Mouse (Mus musculus): ENCODE measurements at regions not wholly inside any gene's neighbourhood (a gene's known extent, or its start where the extent isn't known, plus 50 kb on each side); places are given as distances from the start of the nearest gene placed in this dataset.

DNA sequence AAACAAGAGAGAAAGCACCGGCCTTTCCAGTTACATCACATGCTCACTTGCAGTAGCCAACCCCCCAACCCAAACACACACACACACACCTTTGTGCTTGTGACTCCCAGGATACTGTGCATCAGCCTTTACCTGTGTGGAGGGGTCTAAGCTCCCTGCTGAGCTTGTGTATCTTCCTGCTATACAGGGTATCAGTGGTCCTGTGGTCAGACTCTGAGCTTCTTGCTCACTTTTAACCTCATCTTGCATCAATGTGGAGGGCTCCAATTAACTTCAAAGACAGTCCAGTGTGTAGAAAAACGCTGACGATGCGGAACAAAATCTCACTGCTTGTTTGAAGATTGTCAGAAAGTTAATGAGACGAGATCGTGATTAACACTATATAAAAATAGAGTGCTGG, 71.4 kb upstream of the Gypa start:
- DNase-seq (ENCODE audit: low spot score in 2 of 2) = no peak

DNA sequence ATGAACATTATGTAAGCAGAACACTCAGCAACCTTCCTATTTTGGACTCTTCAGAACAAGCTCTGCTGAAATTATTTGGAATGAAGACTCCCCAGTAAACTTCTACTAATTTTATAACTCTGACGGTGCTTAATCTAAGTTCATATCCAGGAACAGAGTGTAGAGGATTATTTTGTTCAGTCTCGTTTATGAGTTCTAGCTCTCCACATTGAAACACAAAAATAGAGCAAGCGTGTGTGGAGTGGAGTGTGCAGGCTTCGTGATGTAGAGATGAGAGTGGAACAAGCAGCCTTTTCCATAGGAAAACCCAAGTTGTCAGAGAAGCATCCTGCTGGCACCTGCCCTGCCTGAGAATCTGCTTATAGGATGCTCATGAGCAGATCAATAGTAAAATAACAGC, 77.5 kb upstream of the Gypa start:
- no peak for DNase-seq (ENCODE audit: low spot score in 2 of 2)

DNA sequence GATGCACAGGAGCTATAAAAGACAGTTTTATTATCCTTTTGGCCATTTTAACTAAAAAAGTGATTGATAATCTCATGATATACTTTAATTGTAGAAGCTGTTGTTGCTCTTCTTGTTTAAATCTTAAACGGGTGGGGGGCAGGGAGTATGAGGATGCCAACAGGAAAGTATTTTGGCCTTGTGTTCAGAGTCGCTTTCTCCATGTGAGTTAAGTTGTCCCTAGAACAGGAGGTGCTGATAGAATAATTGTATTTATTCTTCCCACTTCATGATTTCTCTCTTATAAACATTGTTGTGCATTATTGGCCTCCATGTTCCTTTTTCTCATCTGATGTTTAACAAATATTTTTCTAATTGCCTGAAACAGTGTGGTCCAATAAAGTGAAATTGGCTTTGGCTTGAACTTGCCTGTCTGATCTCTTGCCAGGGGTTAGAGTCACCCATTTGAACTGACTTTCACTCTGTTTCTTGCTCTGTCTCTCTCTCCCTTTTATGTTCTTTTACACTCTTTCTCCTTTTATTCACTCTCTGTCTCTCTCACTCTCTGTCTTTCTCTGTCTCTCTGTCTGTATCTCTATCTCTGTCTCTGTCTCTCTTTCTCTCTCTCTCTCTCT, 93.9 kb upstream of the Gypa start:
- no peak for DNase-seq (ENCODE audit: low spot score in 2 of 2)

DNA sequence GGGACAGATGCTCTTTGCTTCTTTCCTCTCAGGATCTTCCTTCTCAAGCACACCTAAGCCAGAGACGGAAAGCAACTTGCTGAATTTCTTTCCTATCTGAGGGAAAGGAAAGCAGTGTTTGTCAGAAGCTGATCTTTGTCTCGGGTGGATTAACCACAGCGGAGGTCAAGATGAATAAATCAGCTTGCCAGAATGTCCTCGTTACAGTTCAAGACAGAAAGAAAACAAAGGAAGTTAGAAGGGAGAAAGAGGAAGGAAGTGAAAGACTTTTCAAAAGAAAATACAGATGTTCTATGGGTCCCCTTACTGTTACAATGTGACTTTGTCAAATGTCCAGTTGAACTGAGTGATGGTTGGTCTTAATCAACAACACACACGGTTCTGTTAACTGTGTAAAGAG, 98.6 kb upstream of the Gypa start:
- no peak for DNase-seq (ENCODE audit: low spot score in 2 of 2)

DNA sequence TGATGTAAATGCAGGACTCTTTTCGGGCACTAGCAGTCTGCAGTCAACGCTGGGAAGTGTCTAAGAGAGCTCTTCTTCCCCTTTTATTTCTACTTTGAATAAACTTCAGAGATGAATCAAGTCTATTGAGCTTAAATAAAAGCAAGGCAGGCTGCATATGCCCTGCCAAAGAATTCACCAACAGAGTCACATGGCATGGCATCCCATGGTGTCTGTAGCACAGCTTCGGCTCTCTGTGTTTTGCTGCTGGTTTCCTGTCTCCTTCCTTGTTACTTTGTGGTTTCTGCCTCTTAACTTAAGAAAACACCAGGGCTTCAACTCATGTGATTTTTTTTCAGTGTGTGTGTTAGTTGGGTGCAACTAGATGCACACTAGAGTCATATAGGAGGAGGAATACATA, 100.5 kb upstream of the Gypa start:
- no peak for DNase-seq (ENCODE audit: low spot score in 2 of 2)

DNA sequence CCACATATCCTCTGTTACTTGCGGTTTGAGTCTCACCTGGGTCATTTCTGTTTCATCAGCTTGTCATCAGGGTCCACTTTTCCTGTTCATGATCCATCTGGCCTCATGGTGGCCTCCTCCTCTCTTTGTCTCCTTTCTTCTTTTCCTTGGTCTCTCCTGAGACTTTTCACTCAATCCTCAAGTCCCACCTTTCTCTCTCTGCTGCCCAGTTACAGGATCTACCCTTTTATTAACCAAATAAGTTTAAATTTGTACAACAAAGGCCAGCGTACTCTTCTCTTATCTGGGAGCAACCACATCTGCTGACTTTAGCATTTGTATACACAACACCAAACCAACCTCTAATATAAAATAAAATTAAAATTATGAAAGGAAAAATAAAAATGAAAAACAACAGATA, 124.4 kb upstream of the Gypa start:
- DNase-seq (ENCODE audit: low spot score in 2 of 2) = no peak

DNA sequence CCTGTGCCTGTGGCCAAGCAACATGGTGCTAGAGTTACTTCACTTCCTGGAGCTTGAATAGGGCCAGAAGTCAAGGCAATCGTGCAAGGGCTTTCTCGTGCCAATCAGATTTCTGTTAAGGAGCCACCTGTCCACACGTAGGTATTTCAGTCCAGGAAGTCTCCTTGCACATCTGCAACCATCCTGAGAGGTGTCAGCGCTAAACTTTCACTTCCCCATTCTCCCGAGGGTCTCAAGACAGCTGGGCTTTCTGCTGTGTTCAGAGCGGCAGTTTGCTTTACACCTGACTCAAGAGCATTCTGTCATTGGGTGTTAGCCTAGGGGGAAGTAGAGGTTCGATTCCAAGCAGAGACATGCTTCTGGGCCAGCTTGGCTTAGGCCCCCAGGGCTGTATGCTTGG, 129.5 kb upstream of the Gypa start:
- no peak for DNase-seq (ENCODE audit: low spot score in 2 of 2)

DNA sequence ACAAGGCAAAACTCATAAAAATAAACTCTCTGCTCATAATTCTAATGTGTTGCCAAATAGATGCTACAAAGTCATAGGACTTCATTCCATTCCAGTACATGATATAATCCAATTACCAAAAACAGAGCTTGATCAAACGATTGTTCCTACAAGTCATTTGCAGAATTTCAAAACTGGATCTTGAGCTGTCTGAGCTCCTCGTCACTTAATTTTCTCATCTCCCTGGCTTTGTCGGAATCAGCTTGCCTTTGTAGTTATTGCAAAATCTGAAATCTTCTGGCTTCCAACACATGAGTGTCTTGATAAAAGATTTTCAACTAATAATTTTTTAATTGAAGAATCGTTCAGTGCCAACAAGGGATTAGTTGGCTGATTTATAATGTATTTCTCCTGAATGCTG, 150.3 kb upstream of the Gypa start:
- DNase-seq (ENCODE audit: low spot score in 2 of 2) = no peak

DNA sequence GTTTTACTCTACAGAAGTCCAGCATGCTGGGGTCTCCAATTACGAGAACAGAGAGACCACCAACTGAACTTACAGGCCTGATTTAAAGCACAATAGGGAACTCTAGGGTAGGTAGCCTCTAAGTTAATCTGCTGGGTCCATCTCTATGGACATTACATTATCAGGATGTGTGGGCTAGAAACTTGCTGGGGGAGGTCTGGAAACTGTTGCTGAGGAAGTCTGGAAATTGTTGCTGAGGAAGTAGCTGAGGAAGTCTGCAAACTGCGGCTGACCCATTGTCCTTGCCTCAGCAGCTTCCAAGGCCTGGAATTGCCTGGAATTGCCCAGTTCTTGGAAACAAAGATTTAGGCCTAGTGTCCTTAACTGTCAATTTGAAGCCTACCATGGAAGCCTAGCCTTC, 155.7 kb upstream of the Gypa start:
- DNase-seq (ENCODE audit: low spot score in 2 of 2) = no peak

DNA sequence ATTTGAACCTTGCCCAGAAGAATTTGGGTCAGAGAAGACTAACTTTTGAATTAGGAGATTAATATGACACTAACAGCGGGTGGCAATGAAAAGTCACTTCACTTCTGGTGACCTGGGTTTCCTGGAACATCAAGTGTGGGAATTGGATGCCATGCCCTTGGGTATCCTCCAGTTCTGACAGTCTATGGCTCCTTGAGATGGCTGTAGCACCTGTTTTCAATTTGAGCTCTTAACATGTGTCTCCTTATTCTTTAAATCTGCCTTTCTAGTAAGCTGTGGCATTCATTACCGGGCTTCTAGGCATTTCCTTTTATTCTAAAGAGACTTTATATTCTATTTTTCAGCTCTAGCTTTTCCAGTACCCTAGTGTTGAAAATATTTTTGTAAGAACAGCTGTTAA, 164.9 kb upstream of the Gypa start:
- no peak for DNase-seq (ENCODE audit: low spot score in 2 of 2)

DNA sequence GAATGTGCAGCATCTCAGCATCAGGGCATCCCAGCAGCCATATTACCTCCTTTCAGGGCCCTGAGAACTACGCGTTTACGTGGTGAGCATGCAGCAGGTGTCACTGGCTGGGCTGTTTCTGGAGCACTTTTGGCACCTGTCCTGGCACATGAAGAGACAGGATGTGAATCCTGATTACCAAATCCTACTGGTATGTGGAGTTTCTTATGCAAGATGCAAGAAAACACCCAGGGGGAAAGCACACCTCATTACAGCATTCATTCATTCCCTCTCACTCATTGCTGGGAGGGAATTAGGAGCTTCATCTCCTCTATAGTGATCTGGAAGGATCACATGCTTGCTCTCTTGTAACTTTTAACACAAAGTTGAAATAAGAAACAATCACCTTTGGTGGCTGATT, 167.7 kb upstream of the Gypa start:
- DNase-seq (ENCODE audit: low spot score in 2 of 2) = no peak

DNA sequence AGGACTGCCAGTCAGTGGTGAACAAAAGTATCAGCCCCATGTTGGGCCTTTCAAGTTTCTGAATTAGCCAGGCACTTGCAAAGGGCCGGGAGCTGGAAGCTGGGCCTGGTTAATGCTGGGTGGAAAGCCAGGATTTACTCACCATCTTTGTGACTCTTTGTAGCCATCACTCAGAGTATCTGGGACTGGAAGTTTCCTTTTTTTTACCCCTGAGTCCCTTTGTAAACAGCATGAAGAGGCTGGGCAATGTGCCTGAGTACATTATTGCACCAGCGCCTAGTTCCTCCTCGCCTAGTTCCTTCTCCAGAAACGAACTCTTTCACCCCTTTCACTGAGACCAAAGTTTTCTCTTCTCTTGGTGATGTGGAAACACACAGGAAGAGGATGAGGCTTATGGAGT, 168.4 kb upstream of the Gypa start:
- no peak for DNase-seq (ENCODE audit: low spot score in 2 of 2)

DNA sequence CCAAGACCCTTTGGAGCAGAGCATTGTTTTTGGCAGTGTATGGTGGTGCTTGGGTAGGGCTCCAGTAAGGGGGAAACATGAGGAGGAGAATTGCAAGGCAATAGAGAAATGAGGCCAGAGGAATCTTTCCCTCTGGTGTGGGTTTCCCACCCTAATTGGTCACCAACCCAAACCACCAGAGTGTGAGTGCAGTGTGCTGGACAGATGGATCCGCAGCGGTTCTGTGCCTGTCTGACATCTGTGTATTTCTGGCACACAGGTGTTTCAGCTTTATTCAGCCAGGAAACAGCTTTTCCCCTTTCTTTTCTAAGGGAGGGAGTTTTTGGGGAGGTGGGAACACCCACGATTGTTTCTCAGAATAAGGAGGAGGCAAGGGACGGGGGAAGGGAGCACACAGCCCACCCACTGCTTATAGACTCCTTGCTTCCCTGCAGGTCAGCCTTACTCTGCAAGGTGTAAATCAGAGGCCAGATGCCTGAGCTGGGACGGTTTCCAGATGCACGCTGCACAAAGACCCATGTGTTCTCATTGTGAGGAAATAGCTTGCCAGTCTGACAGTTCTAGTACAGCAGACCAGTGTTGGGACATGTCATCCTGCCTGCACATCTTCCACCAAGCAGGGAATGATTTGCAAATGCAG, 175.2 kb upstream of the Gypa start:
- no peak for DNase-seq (ENCODE audit: low spot score in 2 of 2)

DNA sequence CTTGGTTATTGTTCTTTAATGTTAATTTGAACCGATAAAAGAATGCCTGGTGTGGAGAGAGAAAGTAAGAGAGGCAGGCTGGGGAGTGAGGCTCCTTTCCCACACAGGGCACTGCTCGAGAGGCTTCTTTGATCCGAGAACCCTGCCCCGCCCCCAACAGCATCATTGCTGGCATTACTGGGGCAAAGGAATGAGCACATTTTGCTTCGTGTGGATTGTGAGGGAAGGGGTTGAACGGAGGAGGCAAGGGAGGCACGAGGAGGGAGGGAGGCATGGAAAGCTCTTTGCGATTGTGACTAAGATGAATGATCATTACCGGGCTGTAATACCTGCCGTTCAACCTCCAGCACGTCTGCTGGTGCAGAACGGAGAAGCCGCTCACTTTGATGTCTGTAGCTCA, 178.2 kb upstream of the Gypa start:
- DNase-seq (ENCODE audit: low spot score in 2 of 2) = peak; percentile 15 to 24

DNA sequence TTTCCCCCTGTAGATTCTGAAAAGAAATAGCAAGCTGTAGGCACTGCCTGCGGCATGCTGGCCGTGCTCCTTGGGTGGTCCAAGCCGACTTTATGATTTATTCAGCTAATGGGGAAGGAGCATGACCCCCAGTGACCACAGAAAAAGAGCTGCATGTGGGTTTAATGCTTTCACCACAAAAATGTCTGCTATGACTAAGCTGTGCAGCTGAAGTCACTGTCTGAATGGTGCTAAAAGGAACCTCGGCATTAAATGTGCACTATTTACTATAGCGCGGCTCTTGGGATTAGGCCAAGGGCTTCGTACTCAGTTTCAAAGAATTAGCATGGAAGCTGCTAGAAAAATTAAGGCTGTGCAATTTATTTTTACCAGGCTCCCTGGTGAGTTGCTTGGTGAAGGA, 178.8 kb upstream of the Gypa start:
- DNase-seq (ENCODE audit: low spot score in 2 of 2) = no peak

DNA sequence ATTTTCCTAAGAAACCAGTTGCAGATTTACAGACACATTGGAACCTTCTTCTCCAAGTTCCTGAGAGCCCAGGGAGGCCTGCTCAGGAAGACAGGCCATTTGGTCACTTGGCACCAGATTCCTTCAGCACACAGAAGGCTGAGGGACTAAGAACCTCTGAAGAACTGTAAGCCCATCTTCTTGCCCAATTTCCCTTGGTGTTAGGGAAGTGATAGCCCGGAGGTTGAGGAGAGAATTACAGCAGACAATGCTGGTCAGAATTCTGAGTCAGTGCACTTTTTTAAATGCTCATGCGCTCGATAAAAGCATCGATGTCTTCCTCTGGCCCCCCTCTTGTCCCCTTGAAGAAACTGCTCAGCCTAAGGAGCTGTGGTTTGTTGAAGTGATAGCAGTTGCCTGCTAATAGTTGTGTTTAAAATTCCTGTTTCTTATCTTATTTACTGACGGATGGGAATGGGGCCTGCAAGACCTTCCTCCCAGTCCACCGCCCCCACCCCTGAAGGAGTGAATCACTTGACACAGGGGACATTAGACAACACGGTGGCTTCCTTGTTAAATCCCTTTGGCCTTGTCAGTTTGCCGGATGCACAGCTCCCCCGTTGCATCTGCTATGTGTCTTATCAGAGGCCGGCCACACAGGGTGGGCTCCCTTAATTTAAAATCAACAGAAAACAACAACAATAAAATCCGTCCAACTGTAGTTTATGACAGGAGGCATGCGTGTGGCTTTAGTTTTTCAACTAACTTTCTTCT, 179.5 kb upstream of the Gypa start:
- no peak for DNase-seq (ENCODE audit: low spot score in 2 of 2)

DNA sequence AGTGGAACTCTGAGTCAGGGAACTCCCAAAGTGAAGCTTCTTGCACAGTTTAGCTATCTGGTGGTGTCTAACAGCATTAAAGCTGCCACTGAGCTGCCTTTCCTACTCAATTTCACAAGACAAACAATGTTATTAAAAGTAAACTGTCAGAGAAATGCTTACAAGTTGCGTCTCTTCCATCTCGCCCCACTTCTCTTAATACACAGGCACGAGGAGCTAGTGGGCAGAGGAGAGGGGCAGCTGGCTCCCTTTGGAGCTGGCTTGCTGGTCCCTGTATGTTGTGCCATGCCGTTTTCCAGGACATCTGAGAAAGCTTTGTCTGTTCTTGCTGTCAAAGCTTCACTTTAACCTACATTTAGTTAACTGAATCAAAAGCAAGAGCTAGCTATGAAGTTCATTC, 185.8 kb upstream of the Gypa start:
- no peak for DNase-seq (ENCODE audit: low spot score in 2 of 2)

DNA sequence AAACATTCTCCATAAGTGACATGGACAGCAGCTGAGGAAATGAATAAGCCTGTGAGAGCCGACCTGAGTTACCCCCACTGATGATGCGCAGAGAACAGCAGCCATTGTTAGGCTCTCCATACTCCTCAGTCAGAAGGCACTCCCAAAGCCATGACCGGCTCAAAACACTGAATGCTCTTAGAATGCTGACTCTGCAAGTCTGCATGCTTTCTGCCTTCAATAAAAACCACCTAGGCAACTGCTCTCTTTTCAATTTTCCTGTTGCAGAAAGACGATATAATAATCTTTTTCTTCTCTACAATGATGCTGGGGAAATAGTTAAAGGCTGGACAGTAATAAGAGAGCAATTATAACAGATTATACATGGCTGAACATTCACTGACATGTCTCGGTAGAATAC, 195.0 kb upstream of the Gypa start:
- no peak for DNase-seq (ENCODE audit: low spot score in 2 of 2)

DNA sequence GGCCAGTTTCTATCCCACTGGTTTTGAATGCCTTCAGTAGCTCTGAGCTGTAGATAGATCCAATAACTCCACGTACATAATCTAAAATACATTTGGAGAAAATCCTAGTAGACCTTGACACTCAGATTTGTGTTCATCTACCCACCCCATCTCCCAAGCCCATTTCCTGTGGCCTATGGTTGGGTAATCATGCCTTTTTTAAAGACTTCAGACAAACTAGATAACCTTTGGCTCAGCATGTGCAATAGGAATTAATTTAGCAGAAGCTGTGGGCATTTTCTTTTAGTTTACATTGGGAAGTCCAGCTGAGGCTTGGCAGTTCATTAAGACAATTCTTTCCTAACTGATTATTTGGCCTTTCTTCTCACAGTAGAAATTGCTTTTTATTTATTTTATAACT, 203.3 kb upstream of the Gypa start:
- DNase-seq (ENCODE audit: low spot score in 2 of 2) = no peak

DNA sequence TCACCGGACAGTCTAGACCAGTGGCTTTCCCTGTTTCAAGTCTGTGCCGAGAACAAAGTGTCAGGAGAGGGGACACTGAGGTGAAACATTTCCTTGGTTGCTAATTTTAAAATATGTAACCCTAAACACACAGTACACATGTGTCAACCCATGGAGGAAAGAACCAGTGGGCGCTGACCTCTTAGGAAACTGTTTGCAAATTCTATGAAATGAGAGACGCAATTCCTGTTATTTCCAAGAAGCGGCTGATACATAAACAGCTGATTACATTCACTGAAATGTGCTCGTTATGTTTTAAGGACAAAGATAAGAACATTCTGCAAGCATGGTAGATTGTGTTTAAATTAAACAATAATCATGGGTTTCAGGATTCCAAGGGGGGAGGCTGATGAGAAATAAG, 204.3 kb upstream of the Gypa start:
- no peak for DNase-seq (ENCODE audit: low spot score in 2 of 2)

DNA sequence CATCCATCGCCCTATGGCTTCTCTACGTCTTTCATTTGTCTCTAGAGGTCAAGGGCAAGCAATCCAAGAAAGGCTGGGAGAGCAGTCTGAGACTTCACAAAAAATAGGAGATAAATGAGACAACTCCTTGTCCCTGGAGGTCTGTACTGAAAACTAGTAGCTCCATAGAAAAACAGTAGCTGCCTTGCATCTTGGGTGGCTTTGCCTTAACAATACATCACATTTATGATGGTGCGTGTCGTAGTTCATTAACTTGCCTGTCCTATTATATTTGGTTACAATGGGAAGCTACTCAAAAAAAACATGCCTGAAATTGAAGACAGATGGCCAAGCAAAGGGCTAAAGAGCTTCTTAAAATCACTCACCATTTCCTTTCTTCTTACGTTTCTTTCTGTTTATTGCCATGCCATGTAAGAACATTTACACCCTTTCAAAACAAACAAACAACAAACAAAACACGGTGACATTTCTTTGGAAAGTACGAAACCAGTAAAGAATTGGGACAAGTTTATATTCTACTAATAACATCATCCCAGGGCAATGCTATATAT, 211.2 kb upstream of the Hhip start:
- no peak for DNase-seq (ENCODE audit: low spot score in 2 of 2)

DNA sequence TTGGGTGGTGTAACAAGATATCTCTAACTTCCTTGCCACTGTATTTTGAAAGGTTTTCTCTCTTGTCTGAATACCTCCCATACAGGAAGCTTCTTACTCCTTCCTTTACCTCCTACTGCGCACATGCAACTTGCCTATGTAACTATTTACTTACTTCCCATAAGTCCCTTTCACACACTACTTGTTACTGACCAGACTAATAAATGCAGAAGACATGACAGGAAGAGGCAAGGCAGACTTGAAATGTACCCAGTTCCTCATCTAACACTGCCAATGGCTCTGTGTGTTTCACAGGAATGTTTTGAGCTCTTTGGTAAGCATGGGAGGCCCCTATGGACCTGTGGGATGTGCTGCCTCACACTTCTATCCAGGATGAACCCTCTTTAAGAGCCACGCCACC, 207.1 kb upstream of the Hhip start:
- no peak for DNase-seq (ENCODE audit: low spot score in 2 of 2)

All from adrenal gland, adult 18-20 months (tissue).